19 mouse cellular contexts compared by ENCODE assay signal in genomic region chr3:100194210-100194609, GRCm38 (mm10). TPM values are rescaled to one million over a fixed set of nuclear protein-coding genes. Genes with fewer than 3 reads are reported as not detected.
A peak's percentile ranks its signal among the peaks of the same experiment; 100 is the strongest.
DNase-seq lines count a peak whose midpoint lies in the region; ATAC-seq and TF ChIP-seq lines count a peak whose summit lies in the region.
"Had no signal": no experiment of that assay in that cellular context is flagged by ENCODE, and none has a peak within 500 bp of the region (broad histone marks: within the 10 kb centered on the region; RNA-seq: fewer than 3 reads in every experiment).

No protein-coding gene starts in this region.

- no peaks in the 10 kb centered on the region for H3K79me2 ChIP-seq in myocyte (ENCODE audit: control insufficient read depth, insufficient read depth)

- no peak overlapping the region for H3ac ChIP-seq in myocyte (ENCODE audit: control insufficient read depth, insufficient read length)

- no peak overlapping the region for H3K4me3 ChIP-seq in kidney, adult 2 months (ENCODE audit: insufficient read depth, low read depth, low read length)
- H3K4me3 ChIP-seq in kidney, embryonic 16.5 days (ENCODE audit: low read length): no peak overlapping the region
- H3K4me3 ChIP-seq in lung, postnatal 0 days (ENCODE audit: low read depth, low read length): no peak overlapping the region
- no peak overlapping the region for H3K4me3 ChIP-seq in myocyte
- H3K4me3 ChIP-seq: embryonic facial prominence, embryonic 13.5 days; heart, embryonic 10.5 days; neural tube, embryonic 12.5 days had no signal

- no peak for TF ChIP-seq EP300 in lung, postnatal 0 days (IDR thresholded peaks at IDR 0.05)

- TF ChIP-seq POLR2A in kidney, adult 2 months (IDR thresholded peaks at IDR 0.05; ENCODE audit: low read depth, low read length): no peak
- no peak for TF ChIP-seq POLR2A in myocyte (IDR thresholded peaks at IDR 0.05; ENCODE audit: insufficient read length, low read depth)

- H3K4me2 ChIP-seq in kidney, embryonic 16.5 days (replicated peaks; ENCODE audit: low read depth, low read length): no peak overlapping the region
- H3K4me2 ChIP-seq in lung, postnatal 0 days (replicated peaks; ENCODE audit: low read depth, low read length): no peak overlapping the region
- H3K4me2 ChIP-seq in myocyte (ENCODE audit: low read depth): peak overlapping the region; percentile 41
- H3K4me2 ChIP-seq: embryonic facial prominence, embryonic 13.5 days; hindbrain, embryonic 14.5 days; neural tube, embryonic 12.5 days had no signal

- no peaks in the 10 kb centered on the region for H3K4me1 ChIP-seq in kidney, adult 2 months (ENCODE audit: control insufficient read depth, insufficient read depth, low read length)
- H3K4me1 ChIP-seq in kidney, embryonic 16.5 days (ENCODE audit: insufficient read depth, low read length): no peaks in the 10 kb centered on the region
- no peaks in the 10 kb centered on the region for H3K4me1 ChIP-seq in lung, postnatal 0 days (ENCODE audit: insufficient read depth, low read depth, low read length)
- H3K4me1 ChIP-seq: heart, embryonic 10.5 days; neural tube, embryonic 12.5 days had no signal

- H3K36me3 ChIP-seq in kidney, adult 2 months (ENCODE audit: control insufficient read depth, insufficient read depth, low read length): peaks cover 4% of the 10 kb centered on the region
- H3K36me3 ChIP-seq in kidney, embryonic 16.5 days (ENCODE audit: insufficient read depth, low read length): peaks cover 13% of the 10 kb centered on the region; the same call in 1 of the 2 replicates
- H3K36me3 ChIP-seq in lung, postnatal 0 days (ENCODE audit: insufficient read depth, low read length): peaks cover 18% of the 10 kb centered on the region
- peaks cover 30% of the 10 kb centered on the region for H3K36me3 ChIP-seq in myocyte (ENCODE audit: control insufficient read depth, insufficient read depth)

- intact Hi-C loops in left cerebral cortex, postnatal 10 days (cut with DNase I): loop anchor here (5.0 kb wide), 1 partner anchor 373 kb away; no protein-coding TSS in a partner anchor

- no peak overlapping the region for H3K9ac ChIP-seq in kidney, embryonic 16.5 days (replicated peaks; ENCODE audit: low read length)
- H3K9ac ChIP-seq in lung, postnatal 0 days (replicated peaks; ENCODE audit: low read depth): no peak overlapping the region
- H3K9ac ChIP-seq: embryonic facial prominence, embryonic 13.5 days; hindbrain, embryonic 14.5 days; liver, postnatal 0 days; neural tube, embryonic 12.5 days had no signal

- no peaks in the 10 kb centered on the region for H3K27me3 ChIP-seq in kidney, adult 2 months (replicated peaks; ENCODE audit: control insufficient read depth, insufficient read depth, low read length)
- no peaks in the 10 kb centered on the region for H3K27me3 ChIP-seq in kidney, embryonic 16.5 days (ENCODE audit: insufficient read depth, low read length)
- no peaks in the 10 kb centered on the region for H3K27me3 ChIP-seq in lung, postnatal 0 days (replicated peaks; ENCODE audit: insufficient read depth, low read length)
- H3K27me3 ChIP-seq in myocyte (ENCODE audit: control insufficient read depth, insufficient read depth, insufficient read length): no peaks in the 10 kb centered on the region
- H3K27me3 ChIP-seq: embryonic facial prominence, embryonic 13.5 days; neural tube, embryonic 12.5 days had no signal

- peak; percentile 43 for DNase-seq in kidney, adult 2 months
- DNase-seq in lung, postnatal 0 days (ENCODE audit: low spot score): peak; percentile 8
- DNase-seq in lung, postnatal 14 days: no peak
- DNase-seq in fibroblast of lung, adult 2 months (ENCODE audit: low read depth): peak; percentile 8
- DNase-seq in adrenal gland, postnatal 4 days (ENCODE audit: low spot score in 2 of 2): no peak
- no peak for DNase-seq in left cerebral cortex, postnatal 10 days (ENCODE audit: extremely low spot score in 1 of 2, low spot score in 2 of 2)
- DNase-seq: adrenal gland, postnatal 36 days; cerebellum, adult 9-10 months; gastrocnemius, postnatal 36 days; heart, postnatal 14 days; kidney, adult 11 months; liver; liver, postnatal 0 days had no signal

- no peaks in the 10 kb centered on the region for H3K9me3 ChIP-seq in kidney, embryonic 16.5 days (ENCODE audit: low read length)
- no peaks in the 10 kb centered on the region for H3K9me3 ChIP-seq in lung, postnatal 0 days (ENCODE audit: low read length)
- H3K9me3 ChIP-seq: embryonic facial prominence, embryonic 13.5 days; heart, embryonic 10.5 days; neural tube, embryonic 12.5 days had no signal

- no peak for ATAC-seq in kidney, embryonic 16.5 days (ENCODE audit: low FRiP score, low TSS enrichment)
- ATAC-seq in lung, postnatal 0 days: no peak; the same call in 1 of the 2 replicates
- ATAC-seq: liver, postnatal 0 days had no signal

- H3K27ac ChIP-seq in kidney, adult 2 months (ENCODE audit: insufficient read depth, low read depth, low read length): no peak overlapping the region
- no peak overlapping the region for H3K27ac ChIP-seq in kidney, embryonic 16.5 days (ENCODE audit: low read length)
- no peak overlapping the region for H3K27ac ChIP-seq in lung, postnatal 0 days (ENCODE audit: low read length)
- H3K27ac ChIP-seq: embryonic facial prominence, embryonic 13.5 days; heart, embryonic 10.5 days; hindbrain, embryonic 14.5 days; neural tube, embryonic 12.5 days had no signal

- WGBS in kidney, adult 2 months: 26% methylated on average over 5 of the region's 5 CpGs
- 22% methylated on average over 5 of the region's 5 CpGs for WGBS in kidney, embryonic 16.5 days
- 28% methylated on average over 5 of the region's 5 CpGs for WGBS in lung, postnatal 0 days

- TF ChIP-seq CTCF in kidney, adult 2 months (conservative IDR thresholded peaks at IDR 0.05; ENCODE audit: insufficient read depth, insufficient read length, low read depth, low read length): no peak
- no peak for TF ChIP-seq CTCF in lung, postnatal 0 days (IDR thresholded peaks at IDR 0.05)

TF ChIP-seq in myocyte, 11 proteins besides CTCF, POLR2A, EP300 and RAD21:
- TF ChIP-seq CEBPB (IDR thresholded peaks at IDR 0.05; ENCODE audit: insufficient read depth, poor library complexity, severe bottlenecking) (no peak), USF1 (IDR thresholded peaks at IDR 0.05; ENCODE audit: low read depth) (no peak), MYOD1 (IDR thresholded peaks at IDR 0.05; ENCODE audit: control insufficient read depth in 1 of 3, insufficient read length in 2 of 3, low read depth in 2 of 3) (no peak), TCF12 (IDR thresholded peaks at IDR 0.05; ENCODE audit: insufficient read depth, poor library complexity, severe bottlenecking) (no peak), TCF3 (IDR thresholded peaks at IDR 0.05; ENCODE audit: insufficient read length, low read depth) (no peak), POLR2AphosphoS2 (IDR thresholded peaks at IDR 0.05; ENCODE audit: insufficient read length, low read depth) (no peak), MYOG (IDR thresholded peaks at IDR 0.05; ENCODE audit: control insufficient read depth in 1 of 3, insufficient read depth in 1 of 3, insufficient read length in 2 of 3, low read depth in 2 of 3) (no peak), MAX (IDR thresholded peaks at IDR 0.05; ENCODE audit: low read depth) (no peak), REST (IDR thresholded peaks at IDR 0.05; ENCODE audit: insufficient read depth, insufficient read length) (no peak), E2F4 (IDR thresholded peaks at IDR 0.05; ENCODE audit: insufficient read depth) (no peak), SRF (IDR thresholded peaks at IDR 0.05; ENCODE audit: control insufficient read depth, insufficient read length, low read depth) (no peak)

RNA-seq across cellular contexts. Expression of gene Wdr3, which starts 32.0 kb away (rescaled TPM):
- 13.3 and 18.4 TPM in 2 replicates for polyA plus RNA-seq in kidney, adult 2 months (2012; rRNA removed)
- polyA plus RNA-seq in kidney, embryonic 16.5 days (2015; fragmentation: Nextera tagmentation; extraction: Ambion mirVana): 53.7 and 55.2 TPM in 2 replicates
- 17.7 and 18.8 TPM in 2 replicates for polyA plus RNA-seq in lung, postnatal 0 days (2015; fragmentation: Nextera tagmentation; extraction: Ambion mirVana)
- 17.7 TPM for polyA plus RNA-seq in myocyte (2012; fragmentation: generic; extraction: Trizol)
- 10 to 100 TPM; 30.6 to 37.4 TPM for total RNA-seq in adrenal gland, postnatal 4 days (2021)
- total RNA-seq in left cerebral cortex, postnatal 10 days (2021): 10 to 100 TPM; 21.6 to 23.1 TPM

RNA-seq across cellular contexts. Expression of gene Gdap2, which starts 32.0 kb away (rescaled TPM):
- polyA plus RNA-seq in kidney, adult 2 months (2012; rRNA removed): 14.4 and 15.0 TPM in 2 replicates
- 26.1 and 31.2 TPM in 2 replicates for polyA plus RNA-seq in kidney, embryonic 16.5 days (2015; fragmentation: Nextera tagmentation; extraction: Ambion mirVana)
- polyA plus RNA-seq in lung, postnatal 0 days (2015; fragmentation: Nextera tagmentation; extraction: Ambion mirVana): 21.3 and 22.8 TPM in 2 replicates
- 8.8 TPM for polyA plus RNA-seq in myocyte (2012; fragmentation: generic; extraction: Trizol)
- total RNA-seq in adrenal gland, postnatal 4 days (2021): 10 to 100 TPM; 17.4 to 20.9 TPM
- 10 to 100 TPM; 29.1 to 33.3 TPM for total RNA-seq in left cerebral cortex, postnatal 10 days (2021)

Comparison
In these comparisons a context has a peak if more than half of its experiments do, and no peak if none do; other contexts are left out.
1. DNase-seq: peak in kidney, adult 2 months (single experiment), lung, postnatal 0 days (single experiment) and fibroblast of lung, adult 2 months (single experiment); none in lung, postnatal 14 days (single experiment), adrenal gland, postnatal 4 days (0 of 2) and left cerebral cortex, postnatal 10 days (0 of 2).